Mouse (Mus musculus): Measurements from ENCODE around the gene Flrt2.

- TF ChIP-seq CTCF (IDR thresholded peaks at IDR 0.05; ENCODE audit: low read depth) (no peak), EP300 (IDR thresholded peaks at IDR 0.05; ENCODE audit: low read depth) (no peak)
Observed at GRCm38 (mm10) chr12:95652172-95653156, 39.6 kb upstream of the Flrt2 start.

All from liver, postnatal 0 days (tissue).